Mouse (Mus musculus) heart, postnatal 0 days (tissue): Measurements from ENCODE around the gene Pcnx3. TPM values are rescaled to one million over a fixed set of nuclear protein-coding genes. Genes with fewer than 3 reads are reported as not detected.

ENCODE experiments used
- ATAC-seq: fragments of 200-750 bp; cut with Nextera tagmentation; 2 replicates; pipeline ENCODE4 v1.8.0; 2017; ENCODE audit warnings: low read depth, moderate number of reproducible peaks, moderate library complexity; ENCODE audit not compliant: insufficient read depth
- DNase-seq: peaks from one replicate; pipeline ENCODE4 v3.0.0-alpha.2; 2016; ENCODE audit warnings: low spot score
- H3K27ac ChIP-seq: fragments of 300-500 bp; sonication (generic); 2 replicates; pipeline ENCODE4 v1.5.1; 2014; ENCODE audit warnings: low read depth, mild to moderate bottlenecking
- H3K27me3 ChIP-seq: fragments of 300-500 bp; sonication (generic); 2 replicates; pipeline ENCODE4 v1.6.1; 2014; ENCODE audit warnings: low read length, mixed read lengths; ENCODE audit not compliant: control insufficient read depth, insufficient read depth
- H3K36me3 ChIP-seq: fragments of 300-500 bp; sonication (generic); replicated peaks from 2 replicates; pipeline ENCODE4 v1.6.1; 2014; ENCODE audit warnings: low read length, mixed read lengths; ENCODE audit not compliant: control insufficient read depth, insufficient read depth
- H3K4me1 ChIP-seq: fragments of 300-500 bp; sonication (generic); 2 replicates; pipeline ENCODE4 v1.6.1; 2014; ENCODE audit warnings: antibody characterized with exemption; ENCODE audit not compliant: control insufficient read depth, insufficient read depth
- H3K4me2 ChIP-seq: fragments of 300-500 bp; sonication (generic); 2 replicates; pipeline ENCODE4 v1.6.1; 2014; ENCODE audit warnings: low read depth, mild to moderate bottlenecking, low read length, moderate library complexity
- H3K4me3 ChIP-seq: fragments of 300-500 bp; sonication (generic); 2 replicates; pipeline ENCODE4 v1.5.1; 2014; ENCODE audit warnings: low read depth, low read length
- H3K9ac ChIP-seq: fragments of 300-500 bp; sonication (generic); replicated peaks from 2 replicates; pipeline ENCODE4 v1.6.1; 2014; ENCODE audit warnings: low read depth, low read length, mixed read lengths
- H3K9me3 ChIP-seq: fragments of 300-500 bp; sonication (generic); replicated peaks from 2 replicates; pipeline ENCODE4 v1.6.1; 2016; ENCODE audit warnings: low read length; ENCODE audit not compliant: control insufficient read depth
- CTCF ChIP-seq: IDR thresholded peaks from 2 replicates; pipeline ENCODE4 v1.5.1; 2016; ENCODE audit warnings: antibody characterized with exemption, control low read depth, low read depth
- EP300 ChIP-seq: IDR thresholded peaks from 2 replicates; pipeline ENCODE4 v1.6.1; 2016; ENCODE audit warnings: antibody characterized with exemption, low read depth
- WGBS: fragments of 180-500 bp; shearing (Covaris S2); extraction: QIAGEN DNeasy Blood & Tissue Kit; methylation state at CpG from one replicate; pipeline ENCODE4 v1.1.7; 2014; 5-methylcytosine and 5-hydroxymethylcytosine counted together
- polyA plus RNA-seq: library from polyadenylated mRNA; unstranded; fragments of >200 nt; fragmentation: Nextera tagmentation; extraction: Ambion mirVana; gene quantifications from 2 replicates; pipeline ENCODE4 v1.2.1, GENCODE M21; 2015
- total RNA-seq: library from RNA; depleted of rRNA; stranded (reverse); fragments of >200 nt; gene quantifications from 2 replicates; pipeline ENCODE4 v1.2.3, GENCODE M21; 2014; ENCODE audit warnings: low replicate concordance

Gene Pcnx3
- total and polyA plus RNA-seq, 2 experiments from 2014 or later = 6.7 to 35.9 TPM

GRCm38 (mm10) chr19:5710581-5710980, 21.9 kb upstream of the Pcnx3 start:
- ATAC-seq = no peak
- Histone ChIP-seq H3K4me2 (no peak overlapping the region), H3K27ac (no peak overlapping the region), H3K36me3 (peaks cover 78% of the 10 kb centered on the region), H3K9ac (no peak overlapping the region), H3K4me3 (no peak overlapping the region), H3K9me3 (no peaks in the 10 kb centered on the region), H3K27me3 (no peaks in the 10 kb centered on the region), H3K4me1 (peaks cover 8% of the 10 kb centered on the region)
- no peak for DNase-seq
- 88% methylated on average over 8 of the region's 8 CpGs for WGBS
- TF ChIP-seq CTCF (no peak), EP300 (no peak)

GRCm38 (mm10) chr19:5710068-5710467, 21.4 kb upstream of the Pcnx3 start:
- WGBS = 96% methylated on average over 6 of the region's 6 CpGs
- no peak for TF ChIP-seq CTCF
- TF ChIP-seq EP300 = no peak
- Histone ChIP-seq H3K9ac (no peak overlapping the region), H3K27me3 (no peaks in the 10 kb centered on the region), H3K4me3 (no peak overlapping the region), H3K27ac (no peak overlapping the region), H3K4me2 (no peak overlapping the region), H3K9me3 (no peaks in the 10 kb centered on the region), H3K36me3 (peaks cover 73% of the 10 kb centered on the region), H3K4me1 (peaks cover 13% of the 10 kb centered on the region)
- ATAC-seq = no peak
- no peak for DNase-seq

GRCm38 (mm10) chr19:5704801-5705571, 16.3 kb upstream of the Pcnx3 start:
- TF ChIP-seq CTCF = no peak
- TF ChIP-seq EP300 = no peak
- ATAC-seq (peak; percentile 62), DNase-seq (peak; percentile 68)
- H3K4me1 ChIP-seq = 0 out of 2 replicates have a peak, but pooled peaks cover 7% of the 10 kb centered on the region
- no peaks in the 10 kb centered on the region for H3K27me3 ChIP-seq
- peaks cover 80% of the 10 kb centered on the region for H3K36me3 ChIP-seq
- WGBS = 30% methylated on average over 10 of the region's 10 CpGs
- H3K27ac ChIP-seq = peak overlapping the region; percentile 64
- H3K9me3 ChIP-seq = no peaks in the 10 kb centered on the region
- H3K4me2 ChIP-seq = no peak overlapping the region
- H3K4me3 ChIP-seq = no peak overlapping the region
- no peak overlapping the region for H3K9ac ChIP-seq

DNA sequence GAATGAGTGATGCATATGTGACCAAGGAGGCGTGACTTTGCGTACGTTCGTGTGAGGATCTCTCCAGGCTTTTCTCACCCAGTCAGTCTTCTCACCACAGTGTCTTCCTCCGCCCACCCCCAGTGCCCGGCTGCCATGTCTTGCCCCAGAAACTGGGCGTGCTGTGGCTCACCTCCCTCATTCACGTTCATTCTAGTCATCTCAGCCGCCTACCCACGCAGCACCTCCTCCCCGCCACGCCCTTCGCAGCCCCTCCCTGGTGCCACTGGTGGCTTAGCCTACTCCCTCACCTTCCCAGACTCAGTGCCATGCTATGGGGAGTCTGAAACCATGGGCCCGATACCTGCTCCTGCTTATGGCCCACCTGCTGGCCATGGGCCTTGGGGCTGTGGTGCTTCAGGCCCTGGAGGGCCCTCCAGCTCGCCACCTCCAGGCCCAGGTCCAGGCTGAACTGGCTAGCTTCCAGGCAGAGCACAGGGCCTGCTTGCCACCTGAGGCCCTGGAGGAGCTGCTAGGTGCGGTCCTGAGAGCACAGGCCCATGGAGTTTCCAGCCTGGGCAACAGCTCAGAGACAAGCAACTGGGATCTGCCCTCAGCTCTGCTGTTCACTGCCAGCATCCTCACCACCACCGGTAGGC, 15.6 kb upstream of the Pcnx3 start, which contains the start of gene Kcnk7:
Gene Kcnk7, plus strand, starts transcription at position 205 of the 638 bp plus-strand sequence.
- Histone ChIP-seq H3K36me3 (peaks cover 81% of the 10 kb centered on the region), H3K27me3 (no peaks in the 10 kb centered on the region), H3K4me2 (no peak within 1 kb of the TSS), H3K27ac (peak within 1 kb of the TSS; percentile 64), H3K9ac (no peak within 1 kb of the TSS), H3K9me3 (no peaks in the 10 kb centered on the region), H3K4me1 (0 out of 2 replicates have a peak, but pooled peaks cover 7% of the 10 kb centered on the region), H3K4me3 (no peak within 1 kb of the TSS)
- 64% methylated on average over 17 of the region's 17 CpGs for WGBS
- TF ChIP-seq CTCF = no peak
- no peak for TF ChIP-seq EP300
- peak; percentile 7; the same call in 1 of the 2 replicates for ATAC-seq
- DNase-seq = no peak

DNA sequence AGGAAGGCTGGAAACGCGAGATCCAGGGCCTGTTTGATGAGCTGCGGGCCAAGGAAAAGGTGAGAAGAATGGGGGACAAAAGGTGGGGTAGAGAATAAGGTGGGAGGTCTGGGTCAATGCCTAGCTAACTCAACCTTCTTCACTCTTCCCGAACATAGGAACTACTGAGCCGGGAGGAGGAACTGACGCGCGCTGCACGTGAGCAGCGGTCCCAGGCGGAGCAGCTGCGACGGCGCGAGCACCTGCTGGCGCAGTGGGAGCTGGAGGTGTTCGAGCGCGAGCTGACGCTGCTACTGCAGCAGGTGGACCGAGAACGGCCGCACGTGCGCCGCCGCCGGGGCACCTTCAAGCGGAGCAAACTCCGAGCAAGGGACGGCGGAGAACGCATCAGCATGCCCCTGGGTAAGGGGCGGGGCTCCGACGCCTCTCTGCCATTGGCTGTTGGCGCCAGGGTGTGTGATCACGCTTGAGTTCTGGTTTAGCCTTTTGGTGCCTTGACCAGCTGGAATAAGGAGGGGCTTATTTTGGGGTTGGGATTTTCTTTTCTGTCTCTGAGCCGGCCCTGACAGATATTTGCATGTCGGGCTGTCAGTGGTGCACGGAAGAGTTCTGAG, 7.2 kb upstream of the Pcnx3 start:
- no peak for ATAC-seq
- DNase-seq = no peak
- Histone ChIP-seq H3K9me3 (no peaks in the 10 kb centered on the region), H3K9ac (no peak overlapping the region), H3K27ac (no peak overlapping the region), H3K4me1 (peaks cover 14% of the 10 kb centered on the region; the same call in 1 of the 2 replicates), H3K36me3 (peaks cover 84% of the 10 kb centered on the region), H3K27me3 (no peaks in the 10 kb centered on the region), H3K4me2 (no peak overlapping the region), H3K4me3 (no peak overlapping the region)
- WGBS = 49% methylated on average over 41 of the region's 41 CpGs
- TF ChIP-seq EP300 = no peak
- TF ChIP-seq CTCF = no peak
